ENCODE assay signal across 26 mouse cellular contexts in the genomic region with DNA sequence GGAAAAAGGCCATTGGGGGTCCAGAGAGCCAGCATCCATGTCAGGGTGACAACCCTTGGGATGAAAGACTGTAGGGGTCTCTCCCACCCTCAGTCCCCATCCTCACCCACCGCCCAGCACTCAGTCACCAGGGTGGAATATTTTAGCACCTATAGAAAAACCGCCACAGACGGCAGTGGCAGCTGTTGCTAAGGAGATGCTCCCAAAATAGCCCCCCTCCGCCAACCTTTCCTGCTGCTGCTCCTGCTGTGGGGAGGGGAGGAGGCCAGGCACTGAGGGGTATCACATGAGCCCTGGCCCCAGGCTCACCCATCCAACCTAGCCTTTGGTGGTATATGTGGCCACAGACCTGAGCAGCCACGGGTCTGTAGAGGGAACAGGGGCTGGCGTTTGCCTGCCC. TPM values are rescaled to one million over a fixed set of nuclear protein-coding genes. Genes with fewer than 3 reads are reported as not detected.
DNase-seq lines count a peak whose midpoint lies in the region; ATAC-seq and TF ChIP-seq lines count a peak whose summit lies in the region.
"Had no signal": no experiment of that assay in that cellular context is flagged by ENCODE, and none has a peak within 500 bp of the region (broad histone marks: within the 10 kb centered on the region; RNA-seq: fewer than 3 reads in every experiment).

No protein-coding gene starts in this region.

- H3K4me3 ChIP-seq in cortical plate, adult 2 months (ENCODE audit: insufficient read depth, low read length) = peak overlapping the region; percentile 32
- H3K4me3 ChIP-seq in embryonic facial prominence, embryonic 10.5 days = no peak overlapping the region
- H3K4me3 ChIP-seq: erythroblast, embryonic 14.5 days; hindbrain, embryonic 10.5 days; midbrain, embryonic 12.5 days had no signal

- no peaks in the 10 kb centered on the region for H3K36me3 ChIP-seq in embryonic facial prominence, embryonic 10.5 days (replicated peaks)
- H3K36me3 ChIP-seq: hindbrain, embryonic 10.5 days; midbrain, embryonic 12.5 days had no signal

- H3K27ac ChIP-seq in cortical plate, adult 2 months (ENCODE audit: insufficient read depth, low read length) = peak overlapping the region; percentile 75
- H3K27ac ChIP-seq in embryonic facial prominence, embryonic 10.5 days (replicated peaks) = no peak overlapping the region
- H3K27ac ChIP-seq: hindbrain, embryonic 10.5 days; midbrain, embryonic 12.5 days had no signal

- H3K4me1 ChIP-seq in cortical plate, adult 2 months (ENCODE audit: control insufficient read depth, insufficient read depth, low read length) = peaks cover 2% of the 10 kb centered on the region
- H3K4me1 ChIP-seq in embryonic facial prominence, embryonic 10.5 days = peaks cover 44% of the 10 kb centered on the region

- no peak for TF ChIP-seq POLR2A in cortical plate, adult 2 months (IDR thresholded peaks at IDR 0.05; ENCODE audit: extremely low read depth, insufficient read depth, low read length)

- no peaks in the 10 kb centered on the region for H3K9me3 ChIP-seq in embryonic facial prominence, embryonic 10.5 days
- H3K9me3 ChIP-seq: hindbrain, embryonic 10.5 days; midbrain, embryonic 12.5 days had no signal

- H3K27me3 ChIP-seq in embryonic facial prominence, embryonic 10.5 days (replicated peaks; ENCODE audit: low read depth, poor library complexity, severe bottlenecking) = peaks cover 100% of the 10 kb centered on the region

- ATAC-seq in frontal cortex, adult (ENCODE audit: low TSS enrichment) = peak; percentile 31; the same call in 1 of the 2 replicates
- no peak for ATAC-seq in megakaryocyte-erythroid progenitor cell, adult 5-6 weeks (replicated peaks; ENCODE audit: low FRiP score, low TSS enrichment, poor library complexity, severe bottlenecking)
- ATAC-seq: inflammation-experienced regulatory T-cells, adult 6 months had no signal

- DNase-seq in frontal cortex, postnatal 10 days (ENCODE audit: low spot score in 2 of 2) = no peak
- peak; percentile 65 to 77 for DNase-seq in left cerebral cortex, adult 18-20 months (ENCODE audit: low spot score in 2 of 2)
- DNase-seq in left cerebral cortex, adult 11 months (ENCODE audit: low spot score) = no peak
- DNase-seq in right cerebral cortex, adult 2 months (ENCODE audit: low spot score in 2 of 2) = peak; percentile 75 to 76
- DNase-seq in embryonic facial prominence, embryonic 10.5 days (ENCODE audit: low spot score) = no peak
- DNase-seq: cerebellum, adult 11 months; cerebellum, postnatal 36 days; gastrocnemius, postnatal 25 days; kidney, adult 8-10 months; kidney, postnatal 25 days; lung, adult 18-20 months; lung, postnatal 36 days; retina, postnatal 1 day; thymus, postnatal 14 days had no signal

- 46% methylated on average over 6 of the region's 6 CpGs for WGBS in embryonic facial prominence, embryonic 10.5 days

- TF ChIP-seq CTCF in cortical plate, adult 2 months (IDR thresholded peaks at IDR 0.05; ENCODE audit: extremely low read depth, insufficient read depth, low read length) = no peak

RNA-seq across cellular contexts. Expression of gene Kcnj4, which starts 5.0 kb away (rescaled TPM):
- 100 to 1,000 TPM; 184 TPM for total RNA-seq in left cerebral cortex, adult 18-20 months (2021)
- polyA plus RNA-seq in cortical plate, adult 2 months (2012; rRNA removed) = 115 and 120 TPM in 2 replicates
- not detected in 2 replicates for total RNA-seq in megakaryocyte-erythroid progenitor cell, adult 5-6 weeks (2014; fragmentation: Nextera tagmentation)
- not detected in 2 replicates for total RNA-seq in megakaryocyte-erythroid progenitor cell, adult 5-6 weeks (2017)
- polyA plus RNA-seq in embryonic facial prominence, embryonic 10.5 days (2016; fragmentation: Nextera tagmentation; extraction: Ambion mirVana) = not detected in 2 replicates
- total RNA-seq: gastrocnemius, postnatal 25 days; liver, adult 2 months; MEL; neutrophil, adult 5-6 weeks had no signal
- polyA plus RNA-seq: embryonic facial prominence, embryonic 11.5 days; erythroblast, embryonic 14.5 days; hindbrain, embryonic 10.5 days; inflammation-experienced regulatory T-cells, adult 6 months; liver, adult 2 months; midbrain, embryonic 12.5 days; stomach, embryonic 16.5 days had no signal

RNA-seq across cellular contexts. Expression of gene Kdelr3, which starts 6.2 kb away (rescaled TPM):
- under 1 TPM; 0.35 to 0.63 TPM for total RNA-seq in left cerebral cortex, adult 18-20 months (2021)
- 1.3 and 1.4 TPM in 2 replicates for polyA plus RNA-seq in cortical plate, adult 2 months (2012; rRNA removed)
- not detected in 2 replicates for total RNA-seq in megakaryocyte-erythroid progenitor cell, adult 5-6 weeks (2014; fragmentation: Nextera tagmentation)
- not detected in 2 replicates for total RNA-seq in megakaryocyte-erythroid progenitor cell, adult 5-6 weeks (2017)
- 7.1 and 8.8 TPM in 2 replicates for polyA plus RNA-seq in embryonic facial prominence, embryonic 10.5 days (2016; fragmentation: Nextera tagmentation; extraction: Ambion mirVana)
- total RNA-seq: neutrophil, adult 5-6 weeks had no signal
- polyA plus RNA-seq: erythroblast, embryonic 14.5 days had no signal

RNA-seq across cellular contexts. Expression of gene Ddx17, which starts 36.5 kb away (rescaled TPM):
- 100 to 1,000 TPM; 304 to 309 TPM for total RNA-seq in left cerebral cortex, adult 18-20 months (2021)
- 416 and 445 TPM in 2 replicates for polyA plus RNA-seq in cortical plate, adult 2 months (2012; rRNA removed)
- total RNA-seq in megakaryocyte-erythroid progenitor cell, adult 5-6 weeks (2014; fragmentation: Nextera tagmentation) = 157 and 184 TPM in 2 replicates
- total RNA-seq in megakaryocyte-erythroid progenitor cell, adult 5-6 weeks (2017) = 128 and 171 TPM in 2 replicates
- polyA plus RNA-seq in embryonic facial prominence, embryonic 10.5 days (2016; fragmentation: Nextera tagmentation; extraction: Ambion mirVana) = 43.7 and 44.9 TPM in 2 replicates

RNA-seq across cellular contexts. Expression of gene Csnk1e, which starts 54.6 kb away (rescaled TPM):
- 100 to 1,000 TPM; 135 to 149 TPM for total RNA-seq in left cerebral cortex, adult 18-20 months (2021)
- 185 and 194 TPM in 2 replicates for polyA plus RNA-seq in cortical plate, adult 2 months (2012; rRNA removed)
- 48.5 and 52.0 TPM in 2 replicates for total RNA-seq in megakaryocyte-erythroid progenitor cell, adult 5-6 weeks (2014; fragmentation: Nextera tagmentation)
- total RNA-seq in megakaryocyte-erythroid progenitor cell, adult 5-6 weeks (2017) = 30.5 and 40.8 TPM in 2 replicates
- 143 and 156 TPM in 2 replicates for polyA plus RNA-seq in embryonic facial prominence, embryonic 10.5 days (2016; fragmentation: Nextera tagmentation; extraction: Ambion mirVana)

Comparison
In these comparisons a context has a peak if more than half of its experiments do, and no peak if none do; other contexts are left out.
1. DNase-seq: peak in left cerebral cortex, adult 18-20 months (2 of 2) and right cerebral cortex, adult 2 months (2 of 2); none in frontal cortex, postnatal 10 days (0 of 2), left cerebral cortex, adult 11 months (single experiment) and embryonic facial prominence, embryonic 10.5 days (single experiment).
2. RNA of gene Kcnj4, which starts 5.0 kb away (total RNA-seq): 184 TPM in left cerebral cortex, adult 18-20 months; not detected in megakaryocyte-erythroid progenitor cell, adult 5-6 weeks; every median in the first group is over 100 times any median in the second.